Mouse (Mus musculus) CD4-positive naive resting alpha-beta T cell, adult 76 days (primary cell): ENCODE data around the gene Abhd12. TPM values are rescaled to one million over a fixed set of nuclear protein-coding genes. Genes with fewer than 3 reads are reported as not detected.

ENCODE experiments used
- total RNA-seq: library from RNA; stranded (reverse); gene quantifications from one replicate; pipeline ENCODE4 v1.2.4, GENCODE M21; 2023

The Abhd12 gene
- 32.4 TPM for total RNA-seq

GRCm38 (mm10) chr2:150904272-150904935 lies at the start of gene Abhd12:
Gene Abhd12 (minus strand): TSS chr2:150904741.

GRCm38 (mm10) chr2:150904936-150905450 lies 452 bp upstream of the Abhd12 start, which contains the start of gene Gins1:
Gene Gins1 (plus strand): TSS chr2:150905400.

GRCm38 (mm10) chr2:150786251-150787180 lies 118.0 kb downstream of the Abhd12 start, which contains the start of gene Pygb:
Gene Pygb (plus strand): TSS chr2:150786735.

Other genes starting within 250 kb of the Abhd12 start
- 35.6 TPM for gene Acss1, start 236.2 kb downstream of the Abhd12 start, total RNA-seq
- gene Vsx1, start 215.4 kb downstream of the Abhd12 start, total RNA-seq = not detected
- 27.4 TPM for gene Entpd6, start 155.7 kb downstream of the Abhd12 start, total RNA-seq
- gene Pygb, start 118.0 kb downstream of the Abhd12 start, total RNA-seq = 62.8 TPM
- 2.7 TPM for gene Gins1, start 659 bp upstream of the Abhd12 start, total RNA-seq
- gene Ninl, start 134.6 kb upstream of the Abhd12 start, total RNA-seq = not detected
- 8.1 TPM for gene Nanp, start 134.7 kb upstream of the Abhd12 start, total RNA-seq
- gene Gm14151, start 187.6 kb upstream of the Abhd12 start, total RNA-seq = not detected
- gene Gm14147, start 193.5 kb upstream of the Abhd12 start, total RNA-seq = not detected